Comparison of ENCODE assay signal across 8 mouse cellular contexts in the genomic region with DNA sequence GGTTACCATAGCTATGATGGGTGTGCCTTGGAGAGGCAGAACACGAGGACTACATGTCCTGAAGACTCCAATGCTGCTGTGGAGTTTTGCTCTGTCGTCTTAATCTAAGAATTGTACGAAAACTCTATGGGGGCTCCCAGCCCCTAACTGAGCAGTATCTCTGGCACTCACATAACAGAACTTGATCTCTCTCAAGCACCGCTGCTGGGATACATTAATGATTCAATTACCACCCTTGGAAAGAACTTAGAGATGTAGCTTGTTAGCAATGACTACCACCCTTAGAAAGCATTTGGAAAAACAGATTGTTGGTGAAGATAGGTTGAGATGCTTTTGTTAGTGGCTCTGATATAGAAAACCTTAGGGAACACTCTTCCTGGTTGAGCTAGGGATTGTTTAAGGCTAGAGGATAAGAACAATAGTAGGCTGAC. TPM values are rescaled to one million over a fixed set of nuclear protein-coding genes. Genes with fewer than 3 reads are reported as not detected.
A peak's percentile ranks its signal among the peaks of the same experiment; 100 is the strongest.
DNase-seq lines count a peak whose midpoint lies in the region; ATAC-seq and TF ChIP-seq lines count a peak whose summit lies in the region.
"Not testable (repeated sequence)": the region's sequence is repeated elsewhere in the genome, so short reads cannot be mapped to it uniquely, and the experiment has no call there.

No protein-coding gene starts in this region.

- not testable (repeated sequence) for TF ChIP-seq CTCF in left cerebral cortex, adult 2 months (IDR thresholded peaks at IDR 0.05)

- H3K27ac ChIP-seq in hindbrain, embryonic 16.5 days (ENCODE audit: low read depth, low read length); left cerebral cortex, adult 2 months: not testable (repeated sequence)

- not testable (repeated sequence) for H3K9me3 ChIP-seq in hindbrain, embryonic 16.5 days (ENCODE audit: control insufficient read depth, low read length)

- H3K27me3 ChIP-seq in hindbrain, embryonic 16.5 days (replicated peaks; ENCODE audit: control insufficient read depth, insufficient read depth, low read length): not testable (repeated sequence)

- not testable (repeated sequence) for H3K36me3 ChIP-seq in hindbrain, embryonic 16.5 days (ENCODE audit: control insufficient read depth, insufficient read depth, low read length)

- not testable (repeated sequence) for H3K4me3 ChIP-seq in hindbrain, embryonic 16.5 days (ENCODE audit: low read length); left cerebral cortex, adult 2 months

- peak; percentile 42 for DNase-seq in T-cell, adult 2 months (ENCODE audit: low spot score)
- peak; percentile 54 to 64 for DNase-seq in heart, adult 18-20 months
- DNase-seq in left cerebral cortex, adult 2 months (ENCODE audit: extremely low spot score in 1 of 2, low spot score in 2 of 2): peak; percentile 41 to 54
- peak; percentile 60 to 90 for DNase-seq in spleen, postnatal 4 days (ENCODE audit: low spot score in 2 of 2)
- peak; percentile 54 to 68 for DNase-seq in urinary bladder, postnatal 36 days (ENCODE audit: low spot score in 2 of 2)

- peak; percentile 10; the same call in 1 of the 2 replicates for ATAC-seq in erythroblast, adult 5-6 weeks (replicated peaks; ENCODE audit: low FRiP score, poor library complexity, severe bottlenecking)
- ATAC-seq in hindbrain, embryonic 16.5 days: peak; percentile 21; the same call in 1 of the 2 replicates
- 0 out of 2 replicates have a peak, but pooled peaks have one; percentile 3 for ATAC-seq in megakaryocyte, adult 5-6 weeks (ENCODE audit: poor library complexity, severe bottlenecking)

- not testable (repeated sequence) for H3K9ac ChIP-seq in hindbrain, embryonic 16.5 days (ENCODE audit: low read depth, low read length)

- 75% methylated on average over 4 of the region's 4 CpGs for WGBS in hindbrain, embryonic 16.5 days

- intact Hi-C loops in left cerebral cortex, adult 2 months (cut with DNase I): not testable (repeated sequence)

- H3K4me1 ChIP-seq in hindbrain, embryonic 16.5 days (ENCODE audit: control insufficient read depth, insufficient read depth, low read depth, low read length): not testable (repeated sequence)

- H3K4me2 ChIP-seq in hindbrain, embryonic 16.5 days (ENCODE audit: low read length): not testable (repeated sequence)

RNA-seq across cellular contexts. Expression of a gene that starts 25.7 kb away (rescaled TPM):
- 7.7 TPM in 1 of 2 replicates, not detected in the other for total RNA-seq in erythroblast, adult 5-6 weeks (2015; ENCODE audit: low replicate concordance)
- total RNA-seq in erythroblast, adult 5-6 weeks (2017; ENCODE audit: low replicate concordance): 2.6 and 3.9 TPM in 2 replicates
- 10 to 100 TPM; 17.3 to 20.5 TPM for total RNA-seq in heart, adult 18-20 months (2021)
- polyA plus RNA-seq in hindbrain, embryonic 16.5 days (2015; fragmentation: Nextera tagmentation; extraction: Ambion mirVana): 14.3 and 16.4 TPM in 2 replicates
- total RNA-seq in left cerebral cortex, adult 2 months (2021): 10 to 100 TPM; 73.5 to 78.7 TPM
- 6.0 and 12.5 TPM in 2 replicates for total RNA-seq in megakaryocyte, adult 5-6 weeks (2015)
- 7.5 and 9.6 TPM in 2 replicates for total RNA-seq in megakaryocyte, adult 5-6 weeks (2017)

RNA-seq across cellular contexts. Expression of a gene that starts 34.6 kb away (rescaled TPM):
- 20.2 and 71.5 TPM in 2 replicates for total RNA-seq in erythroblast, adult 5-6 weeks (2015; ENCODE audit: low replicate concordance)
- 31.5 and 44.0 TPM in 2 replicates for total RNA-seq in erythroblast, adult 5-6 weeks (2017; ENCODE audit: low replicate concordance)
- total RNA-seq in heart, adult 18-20 months (2021): 10 to 100 TPM; 40.5 to 42.1 TPM
- polyA plus RNA-seq in hindbrain, embryonic 16.5 days (2015; fragmentation: Nextera tagmentation; extraction: Ambion mirVana): 36.8 and 48.0 TPM in 2 replicates
- total RNA-seq in left cerebral cortex, adult 2 months (2021): 10 to 100 TPM; 71.1 to 72.6 TPM
- total RNA-seq in megakaryocyte, adult 5-6 weeks (2015): 76.8 and 80.1 TPM in 2 replicates
- total RNA-seq in megakaryocyte, adult 5-6 weeks (2017): 44.9 and 50.7 TPM in 2 replicates
